Mouse (Mus musculus): Measurements from ENCODE around the gene Zfp799.
"Not testable (repeated sequence)": the region's sequence is repeated elsewhere in the genome, so short reads cannot be mapped to it uniquely, and the experiment has no call there.

Zfp799 gene

DNA sequence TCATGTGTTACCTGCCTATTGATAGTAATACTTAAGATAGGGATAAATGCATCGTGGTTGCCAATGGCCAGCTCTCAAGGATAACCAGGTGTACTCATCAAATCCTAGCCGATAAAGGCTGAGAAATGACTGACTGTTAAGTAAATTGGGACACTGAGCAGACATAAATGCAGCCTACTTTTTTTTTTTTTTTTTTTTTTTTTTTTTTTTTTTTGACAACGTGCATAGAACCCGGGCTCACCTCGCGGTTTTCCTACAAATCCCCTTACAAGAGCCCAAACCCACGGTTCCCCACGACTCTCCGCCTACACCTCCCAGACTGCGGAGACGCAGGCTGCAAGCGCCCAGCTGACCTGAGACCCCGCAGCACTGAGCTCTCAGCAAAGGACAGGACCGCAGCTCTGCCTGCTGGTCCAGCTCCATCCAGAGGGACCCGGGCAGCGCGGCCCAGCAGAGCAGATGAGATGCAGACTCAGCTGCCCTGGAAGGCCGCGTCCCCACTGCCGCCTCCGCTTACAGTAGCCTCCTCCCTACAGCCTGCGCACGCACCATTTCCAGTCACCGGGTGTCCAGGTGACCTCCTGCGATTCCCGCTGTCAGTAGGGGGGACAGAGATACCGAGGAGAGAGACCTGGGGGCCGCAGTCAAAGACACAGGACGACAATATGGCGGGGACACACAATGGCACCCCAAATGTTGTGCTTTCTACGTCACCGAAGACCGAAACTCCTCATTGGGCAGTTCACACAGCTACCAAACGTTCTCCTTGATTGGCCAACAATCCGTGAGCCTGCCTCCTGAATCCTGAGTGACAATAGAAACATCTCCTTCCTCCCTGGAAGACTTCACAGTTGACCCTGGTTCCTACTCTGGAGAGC lies at the start of gene Zfp799:
Zfp799 (minus strand) TSS at position 722 of the 878 bp plus-strand sequence.
- peak; percentile 79 to 91 for DNase-seq

DNA sequence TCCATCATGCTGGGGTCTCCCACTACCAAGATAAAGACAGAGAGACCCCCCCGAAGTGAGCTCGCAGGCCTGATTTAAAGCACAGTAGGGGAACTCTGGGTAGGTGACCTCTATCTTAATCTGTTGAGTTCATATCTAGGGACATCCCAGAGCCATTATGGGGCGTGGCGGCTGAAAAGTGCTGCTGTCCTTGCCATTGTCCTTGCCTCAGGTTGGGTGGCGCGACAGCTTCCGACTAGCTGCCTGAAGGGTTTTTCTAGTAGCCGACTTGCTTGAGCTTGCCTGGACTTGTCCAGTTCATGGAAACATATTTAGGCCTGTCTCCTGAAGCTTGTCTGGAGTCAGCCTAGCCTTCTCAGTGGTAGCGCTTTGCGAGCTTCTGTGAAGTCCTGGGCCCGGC lies 48.7 kb upstream of the Zfp799 start:
- DNase-seq = no peak

DNA sequence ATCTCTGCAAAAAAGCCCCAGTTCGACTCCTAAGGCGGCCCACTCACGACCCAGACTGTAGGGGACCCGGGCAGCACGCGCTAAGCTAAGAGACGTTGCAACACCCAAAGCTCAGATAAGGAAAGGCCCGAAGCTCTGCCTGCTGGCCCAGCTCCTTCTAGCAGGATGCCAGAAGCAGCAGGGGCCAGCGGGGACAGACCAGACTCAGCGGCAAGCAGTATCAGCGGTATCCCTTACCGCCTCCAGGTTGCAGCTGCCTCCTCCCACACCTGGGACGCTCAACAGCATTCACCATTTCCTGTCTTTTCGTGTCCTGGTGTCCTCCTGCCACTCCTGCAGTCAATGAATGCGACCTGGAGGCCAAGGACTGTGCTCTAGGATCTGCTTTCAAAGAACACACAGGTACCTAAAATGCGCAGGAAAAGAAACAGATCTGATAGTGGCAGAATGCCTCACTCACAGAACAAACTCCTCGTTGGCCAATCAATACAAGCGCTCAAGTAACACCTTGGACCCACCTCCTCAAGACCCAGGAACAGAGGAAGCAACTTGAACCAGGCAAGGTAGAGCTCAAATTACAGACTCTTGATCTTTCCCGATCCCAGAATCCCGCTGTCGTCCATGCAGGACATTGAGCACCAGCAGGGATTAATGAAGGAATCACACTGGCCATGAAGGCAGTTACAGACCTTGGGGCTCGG lies 47.6 kb upstream of the Zfp799 start:
- no peak for DNase-seq

DNA sequence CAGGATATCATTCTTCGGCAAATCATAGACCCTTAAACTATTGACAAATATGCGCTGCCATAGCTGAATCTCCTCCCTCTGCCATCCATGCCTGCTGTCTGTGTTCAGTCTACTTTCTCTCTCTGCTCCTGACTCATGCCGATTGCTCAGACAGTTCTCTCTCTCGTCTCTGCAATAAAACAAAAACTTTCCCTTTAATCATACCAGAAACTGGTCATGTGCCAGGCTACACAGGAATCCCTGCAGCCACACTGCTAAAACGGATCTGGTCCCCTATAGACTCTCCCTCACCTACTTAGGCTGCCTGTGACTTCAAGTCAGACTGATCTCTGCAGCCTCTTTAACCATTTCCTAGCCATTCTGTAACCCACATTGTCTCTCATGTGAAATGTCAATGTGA lies 42.6 kb upstream of the Zfp799 start:
- no peak for DNase-seq

GRCm38 (mm10) chr17:32872091-32872490 lies 42.0 kb upstream of the Zfp799 start:
- DNase-seq = no peak

GRCm38 (mm10) chr17:32871483-32871882 lies 41.4 kb upstream of the Zfp799 start:
- DNase-seq = no peak

DNA sequence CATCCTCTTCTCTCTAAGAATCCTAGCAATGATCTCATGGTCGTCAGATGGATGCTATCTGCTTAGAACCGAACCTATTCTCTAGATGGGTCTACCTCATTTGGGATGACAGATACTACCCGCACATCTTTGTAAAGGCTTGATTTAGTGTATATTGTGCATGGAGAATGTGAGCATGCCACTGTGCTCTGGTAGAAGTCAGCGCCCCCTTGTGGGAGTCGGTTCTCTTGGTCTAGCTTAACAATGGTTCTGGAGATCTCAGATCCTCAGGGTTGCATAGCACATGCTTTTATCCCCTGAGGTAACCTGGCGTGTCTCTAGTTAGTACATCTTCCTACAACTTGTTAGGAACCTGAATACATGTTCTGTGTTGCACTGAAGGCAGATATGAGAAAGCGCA lies 37.2 kb upstream of the Zfp799 start:
- DNase-seq = not testable (repeated sequence)

DNA sequence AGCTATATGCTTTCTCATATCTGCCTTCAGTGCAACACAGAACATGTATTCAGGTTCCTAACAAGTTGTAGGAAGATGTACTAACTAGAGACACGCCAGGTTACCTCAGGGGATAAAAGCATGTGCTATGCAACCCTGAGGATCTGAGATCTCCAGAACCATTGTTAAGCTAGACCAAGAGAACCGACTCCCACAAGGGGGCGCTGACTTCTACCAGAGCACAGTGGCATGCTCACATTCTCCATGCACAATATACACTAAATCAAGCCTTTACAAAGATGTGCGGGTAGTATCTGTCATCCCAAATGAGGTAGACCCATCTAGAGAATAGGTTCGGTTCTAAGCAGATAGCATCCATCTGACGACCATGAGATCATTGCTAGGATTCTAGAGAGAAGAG lies 26.7 kb upstream of the Zfp799 start:
- not testable (repeated sequence) for DNase-seq

- no peak for DNase-seq
Measured at GRCm38 (mm10) chr17:32851581-32851980, 21.5 kb upstream of the Zfp799 start.

- DNase-seq = no peak
Measured at GRCm38 (mm10) chr17:32841388-32841787, 11.3 kb upstream of the Zfp799 start.

- peak; percentile 2 to 41 for DNase-seq
Measured at GRCm38 (mm10) chr17:32839083-32839802, 9.2 kb upstream of the Zfp799 start.

DNA sequence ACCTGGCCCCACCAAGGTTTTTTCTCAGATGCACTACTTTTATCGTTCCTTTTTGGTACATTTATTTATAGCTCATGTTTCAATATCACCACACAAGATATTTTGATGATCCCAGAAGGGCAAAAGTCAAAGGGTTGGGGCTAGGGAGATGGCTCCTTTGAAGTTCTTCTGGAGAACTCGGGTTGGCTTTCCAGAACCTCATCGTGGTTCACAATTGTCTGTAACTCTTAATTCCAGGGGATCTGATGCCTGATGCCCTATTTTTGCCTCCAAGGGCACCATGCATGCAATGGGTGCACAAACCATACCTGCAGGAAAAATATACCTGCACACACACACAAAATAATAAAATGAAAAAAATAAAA lies 339 bp upstream of the Zfp799 start:
- no peak for DNase-seq

- no peak for DNase-seq
Measured at GRCm38 (mm10) chr17:32816074-32816784, 13.8 kb downstream of the Zfp799 start.

GRCm38 (mm10) chr17:32814136-32814535 lies 15.9 kb downstream of the Zfp799 start:
- DNase-seq = peak; percentile 43 to 79

- no peak for DNase-seq
Measured at GRCm38 (mm10) chr17:32810648-32811047, 19.4 kb downstream of the Zfp799 start.

- DNase-seq = peak in 1 of 2 experiments; percentile 36
Measured at GRCm38 (mm10) chr17:32809544-32810374, 20.3 kb downstream of the Zfp799 start, which contains the start of gene Zfp811. Zfp811 (minus strand) TSS chr17:32809931.

DNA sequence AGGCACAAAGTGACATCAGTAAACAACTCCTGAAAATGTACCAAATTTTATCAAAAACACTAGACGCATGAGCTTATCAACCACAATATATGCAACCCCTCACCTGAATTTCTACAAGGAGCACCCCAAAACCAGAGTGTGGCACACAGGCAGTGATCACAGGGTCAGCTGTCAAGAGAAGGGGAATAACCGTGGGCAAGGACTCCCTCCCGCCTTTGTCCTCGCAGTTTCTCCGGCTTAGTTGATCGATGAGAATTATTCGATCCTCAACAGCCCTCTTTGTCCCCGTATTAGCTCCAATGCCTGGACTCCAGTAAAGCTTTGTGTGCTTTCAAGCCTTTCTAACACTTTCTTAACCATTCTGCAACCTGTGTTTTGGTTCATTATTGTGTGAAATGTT lies 21.1 kb downstream of the Zfp799 start:
- no peak for DNase-seq

GRCm38 (mm10) chr17:32789244-32789643 lies 40.8 kb downstream of the Zfp799 start:
- no peak for DNase-seq

DNA sequence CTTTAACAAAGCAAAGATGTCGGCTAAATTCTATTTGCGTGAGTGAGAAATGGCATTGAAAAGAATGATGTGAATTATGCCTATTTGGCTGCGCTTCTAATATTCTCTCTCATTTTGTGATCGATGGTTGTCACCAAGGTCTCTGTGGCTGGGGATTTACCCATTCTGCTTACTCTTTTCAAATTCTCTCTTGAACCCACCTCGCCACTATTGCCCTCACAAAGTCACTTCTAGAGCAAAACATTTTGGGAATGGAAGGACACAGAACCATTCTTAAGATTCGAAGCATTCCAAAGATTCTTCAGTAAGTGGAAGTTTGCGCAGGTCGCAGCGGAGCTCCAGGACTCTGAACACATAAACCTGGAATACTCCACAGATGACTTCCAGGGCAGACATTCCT lies 41.5 kb downstream of the Zfp799 start:
- DNase-seq = no peak

GRCm38 (mm10) chr17:32788094-32788559 lies 41.9 kb downstream of the Zfp799 start, which contains the start of gene Zfp871:
Zfp871 (minus strand) TSS chr17:32788287.
- peak; percentile 93 to 95 for DNase-seq

DNA sequence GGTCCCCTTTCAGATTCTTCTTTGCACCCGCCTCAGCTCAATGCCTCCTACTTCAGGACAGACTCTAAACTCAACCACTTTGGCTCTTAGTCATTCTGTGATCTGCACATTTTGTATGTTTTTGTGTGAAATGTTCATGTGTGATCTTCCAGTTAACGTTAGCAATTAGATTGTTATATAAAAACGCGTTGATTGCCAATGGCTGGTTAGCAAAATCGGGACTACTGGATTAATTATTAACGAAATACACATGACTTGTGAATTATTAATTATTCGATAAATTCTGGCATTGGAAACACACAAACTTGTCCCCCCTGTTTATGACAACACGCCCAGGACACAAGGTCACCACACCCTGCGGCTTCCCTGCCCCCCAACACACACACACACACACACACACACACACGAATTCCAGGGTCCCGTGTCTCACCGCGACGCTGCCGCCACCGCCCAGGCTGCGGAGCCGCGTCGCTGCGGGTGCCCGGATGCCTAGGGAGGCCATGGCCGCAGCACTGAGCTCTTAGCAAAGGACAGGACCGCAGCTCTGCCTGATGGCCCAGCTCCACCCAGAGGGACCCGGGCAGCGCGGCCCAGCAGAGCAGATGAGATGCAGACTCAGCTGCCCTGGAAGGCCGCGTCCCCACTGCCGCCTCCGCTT lies 42.5 kb downstream of the Zfp799 start:
- peak; percentile 60 to 79 for DNase-seq
